Mouse (Mus musculus): ENCODE data around the gene Wfdc1.

- TF ChIP-seq GATA1 (IDR thresholded peaks at IDR 0.05; ENCODE audit: borderline replicate concordance, low read length) = no peak
- TF ChIP-seq CTCF (IDR thresholded peaks at IDR 0.05; ENCODE audit: low read depth, low read length) = 0 out of 2 replicates have a peak, but pooled peaks have one; percentile 3
- TF ChIP-seq POLR2AphosphoS5 (IDR thresholded peaks at IDR 0.05; ENCODE audit: insufficient replicate concordance, low read depth, low read length) = no peak
Measured at GRCm38 (mm10) chr8:119673976-119674555, 7.9 kb downstream of the Wfdc1 start.

All from G1E (cell line).